Mouse (Mus musculus) cerebellum, adult 18-20 months (tissue): Measurements from ENCODE around the gene Gli1.

Source experiments
- DNase-seq, 2 experiments: peaks; one replicate each; pipeline ENCODE4 v3.0.0; 2021

Gene Gli1

GRCm38 (mm10) chr10:127343029-127343428 lies 1.3 kb upstream of the Gli1 start:
- DNase-seq, result no peak

DNA sequence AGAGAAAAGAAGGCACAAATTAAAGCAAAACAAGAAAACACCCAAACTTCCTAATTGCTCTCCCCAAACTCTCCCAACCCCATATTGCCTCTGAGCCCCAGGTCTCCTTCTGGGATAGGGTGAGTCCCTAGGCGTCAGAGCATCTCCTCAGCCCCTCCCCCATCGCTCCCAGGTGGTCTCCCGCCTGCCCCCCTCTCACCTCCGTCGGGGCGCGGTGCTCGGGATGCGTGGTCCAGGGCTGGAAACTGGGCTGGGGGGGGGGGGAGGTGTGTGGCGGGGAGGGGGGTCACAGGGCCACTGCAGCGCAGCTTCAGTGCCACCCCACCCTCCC lies 449 bp downstream of the Gli1 start:
- DNase-seq, result no peak

DNA sequence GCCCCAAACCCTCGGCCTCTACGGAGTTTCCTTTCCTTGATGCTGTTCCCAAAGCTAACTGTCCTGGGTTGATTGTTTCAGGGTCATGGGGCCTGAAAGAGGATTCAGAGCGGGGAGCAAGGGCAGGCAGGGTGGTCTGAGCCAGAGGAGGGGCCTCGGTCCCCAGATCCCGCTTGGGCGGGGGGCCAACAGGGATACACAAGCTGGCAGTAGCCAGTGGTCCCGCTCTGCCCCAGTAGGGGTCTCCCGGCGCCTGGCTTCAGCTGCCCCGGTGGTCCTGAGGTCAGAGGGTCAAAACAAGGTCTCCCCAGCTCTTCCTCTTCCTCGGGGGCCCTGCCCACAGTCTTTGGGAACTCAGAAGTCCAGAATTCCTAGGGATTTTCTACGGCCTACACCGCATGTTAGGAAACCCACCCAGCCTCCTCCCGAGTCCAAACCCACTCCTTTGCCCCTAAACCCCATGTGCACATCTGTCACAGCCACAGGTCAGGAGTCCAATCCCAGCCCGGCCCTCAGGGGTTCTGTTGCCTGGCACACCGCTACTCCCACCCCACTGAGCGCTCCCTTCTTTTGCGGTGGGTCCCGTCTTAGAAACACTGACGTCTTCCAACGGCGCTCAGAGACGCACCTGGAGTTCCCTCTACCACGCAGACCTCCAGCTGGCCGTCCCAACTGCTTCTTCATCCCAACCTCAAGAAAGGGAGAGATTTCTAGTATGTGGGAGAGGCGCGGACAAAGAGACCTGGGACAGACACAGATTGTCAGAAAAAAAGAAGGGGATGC lies 1.0 kb downstream of the Gli1 start:
- DNase-seq, result no peak

GRCm38 (mm10) chr10:127339683-127340576 lies 1.8 kb downstream of the Gli1 start:
- no peak for DNase-seq

GRCm38 (mm10) chr10:127338930-127339682 lies 2.7 kb downstream of the Gli1 start:
- DNase-seq, result peak; percentile 89 to 93

- DNase-seq, result no peak
These were observed 4.2 kb downstream of the Gli1 start for GRCm38 (mm10) chr10:127337536-127338099.

DNA sequence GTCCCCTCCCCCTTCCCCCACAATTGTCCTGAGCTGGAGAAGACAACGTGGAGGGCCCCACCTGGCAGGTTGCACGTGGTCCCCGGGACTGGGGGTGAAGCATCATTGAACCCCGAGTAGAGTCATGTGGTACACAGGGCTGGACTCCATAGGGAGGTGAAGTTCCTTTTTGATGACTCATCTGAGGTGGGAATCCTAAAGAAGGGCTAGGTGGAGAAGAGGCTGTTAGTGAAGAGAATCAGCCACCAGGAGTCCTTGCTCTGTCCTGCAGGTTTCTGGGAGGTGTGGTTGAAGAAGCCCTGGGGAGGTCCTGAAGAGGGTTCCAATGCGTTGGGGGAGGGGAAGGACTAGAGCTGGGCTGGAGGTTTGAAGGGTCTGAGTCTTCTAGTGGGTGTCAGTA lies 4.8 kb downstream of the Gli1 start:
- no peak for DNase-seq

GRCm38 (mm10) chr10:127335271-127335670 lies 6.5 kb downstream of the Gli1 start:
- DNase-seq, result no peak

DNA sequence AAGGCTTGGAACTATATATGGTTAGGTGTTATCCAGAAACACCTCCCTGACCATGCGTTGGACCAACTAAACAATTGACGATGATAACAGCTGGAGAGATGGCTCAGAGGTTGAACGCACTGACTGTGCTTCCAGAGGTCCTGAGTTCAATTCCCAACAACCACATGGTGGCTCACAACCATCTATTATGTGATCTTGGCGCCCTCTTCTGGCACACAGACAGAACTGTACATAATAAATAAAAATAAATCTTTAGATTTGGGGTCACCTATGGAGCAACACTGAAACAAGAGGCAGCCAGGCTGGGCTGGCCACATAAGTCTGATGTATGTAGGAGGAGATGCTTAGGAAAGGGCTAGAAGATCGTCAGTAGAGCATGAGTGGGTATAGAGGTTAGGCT lies 8.6 kb downstream of the Gli1 start:
- DNase-seq, result no peak

GRCm38 (mm10) chr10:127332211-127332874 lies 9.4 kb downstream of the Gli1 start:
- no peak for DNase-seq

GRCm38 (mm10) chr10:127330212-127330611 lies 11.6 kb downstream of the Gli1 start:
- no peak for DNase-seq

DNA sequence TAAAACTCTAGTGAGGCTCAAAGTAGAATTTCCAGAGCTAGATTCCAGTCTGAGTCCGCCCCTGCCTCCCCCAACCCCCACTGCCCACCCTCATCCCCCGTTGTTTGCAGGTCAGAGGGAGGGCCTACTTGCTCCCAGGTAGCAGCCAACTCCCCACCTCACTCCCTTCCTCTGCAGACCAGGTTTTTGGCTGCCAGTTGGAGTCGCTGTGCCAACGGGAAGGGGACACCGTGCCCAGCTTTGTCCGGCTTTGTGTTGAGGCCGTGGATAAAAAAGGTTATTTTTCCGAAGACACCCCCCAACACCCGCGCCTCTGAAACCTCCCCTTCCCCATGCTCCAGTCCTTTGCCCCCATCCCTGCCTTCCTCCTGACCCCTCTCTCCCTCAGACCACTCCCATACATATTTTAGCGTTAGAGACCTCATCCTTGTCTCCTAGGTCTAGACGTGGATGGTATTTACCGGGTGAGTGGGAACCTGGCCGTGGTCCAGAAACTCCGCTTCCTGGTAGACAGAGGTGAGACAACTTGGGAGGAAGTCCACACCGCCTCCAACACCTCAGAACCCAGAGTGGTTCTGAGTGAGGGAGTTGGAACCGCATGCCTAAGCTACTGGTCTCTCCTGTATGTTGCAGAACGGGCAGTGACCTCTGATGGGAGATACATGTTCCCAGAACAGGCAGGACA lies 14.2 kb downstream of the Gli1 start:
- no peak for DNase-seq

GRCm38 (mm10) chr10:127326828-127327227 lies 14.9 kb downstream of the Gli1 start:
- peak in 1 of 2 experiments; percentile 41 for DNase-seq

- DNase-seq, result peak in 1 of 2 experiments; percentile 25
These were observed 15.6 kb downstream of the Gli1 start for GRCm38 (mm10) chr10:127326017-127326801.

- no peak for DNase-seq
These were observed 16.2 kb downstream of the Gli1 start for GRCm38 (mm10) chr10:127325454-127326016.

GRCm38 (mm10) chr10:127324495-127324894 lies 17.3 kb downstream of the Gli1 start:
- no peak for DNase-seq

DNA sequence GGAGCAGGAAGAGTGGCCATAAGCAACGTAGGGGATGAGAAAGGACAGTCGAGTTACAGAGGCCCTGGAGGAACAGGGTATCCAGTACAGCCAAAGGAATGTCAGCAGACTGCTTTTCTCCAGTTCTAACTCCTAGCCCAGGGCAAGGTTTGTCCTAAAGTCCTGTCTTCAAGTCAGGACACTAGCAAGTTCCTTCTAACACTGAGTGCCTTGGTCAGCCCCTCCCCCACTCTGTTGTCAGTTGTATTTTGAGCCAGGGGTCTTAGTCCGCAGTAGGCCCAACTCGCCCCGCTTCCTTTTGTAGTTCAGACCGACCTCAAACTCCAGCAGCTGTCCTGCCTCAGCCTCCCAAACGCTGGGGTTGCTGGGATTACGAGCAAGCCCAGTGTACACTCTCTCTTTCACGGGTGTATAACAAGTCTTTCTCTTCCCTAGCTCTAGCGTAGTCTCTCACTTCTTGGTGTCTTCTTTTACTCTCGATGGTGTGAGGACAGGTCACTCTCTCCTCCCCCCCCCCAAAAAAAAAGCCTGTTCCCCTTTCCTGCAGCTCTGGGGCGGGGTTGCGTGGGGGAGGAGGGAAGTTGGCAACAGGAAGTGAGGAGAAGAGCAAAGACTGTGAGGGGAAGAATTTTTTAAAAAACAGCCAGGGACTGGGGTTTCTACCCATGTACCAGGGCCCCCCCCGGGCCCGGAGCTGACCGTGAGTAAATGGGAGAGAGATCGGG lies 18.5 kb downstream of the Gli1 start:
- DNase-seq, result no peak

- DNase-seq, result no peak
These were observed 19.1 kb downstream of the Gli1 start for GRCm38 (mm10) chr10:127322669-127323068.

GRCm38 (mm10) chr10:127322178-127322577 lies 19.6 kb downstream of the Gli1 start:
- DNase-seq, result no peak

DNA sequence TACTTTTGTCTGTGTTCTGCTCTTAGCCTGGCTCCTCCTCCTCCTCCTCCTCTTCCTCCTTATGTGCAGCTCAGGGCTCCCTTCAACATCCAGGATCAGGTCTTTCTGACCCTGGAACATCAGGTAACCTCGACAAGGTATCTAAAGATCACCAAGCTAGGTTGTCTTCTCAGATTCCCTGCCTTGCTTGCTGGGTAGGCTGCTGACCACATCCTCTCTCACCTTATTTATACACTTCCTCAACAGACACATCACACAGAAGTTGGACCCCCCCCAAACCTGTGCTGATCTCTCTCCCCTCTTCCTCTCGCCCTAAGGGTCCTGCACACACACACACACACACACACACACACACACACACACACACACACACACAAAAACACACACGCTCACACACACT lies 20.2 kb downstream of the Gli1 start, which contains the start of gene Arhgap9:
Gene Arhgap9 (plus strand): TSS at position 344 of the 400 bp plus-strand sequence.
- no peak for DNase-seq
